Mouse (Mus musculus) lung, postnatal 0 days (tissue): ENCODE data around the gene Insrr.

Source experiments
- CTCF ChIP-seq: IDR thresholded peaks from 2 replicates; pipeline ENCODE4 v1.5.1; 2016; ENCODE audit warnings: antibody characterized with exemption, mild to moderate bottlenecking
- EP300 ChIP-seq: IDR thresholded peaks from 2 replicates; pipeline ENCODE4 v1.6.1; 2016; ENCODE audit warnings: antibody characterized with exemption, mild to moderate bottlenecking, control low read depth

DNA sequence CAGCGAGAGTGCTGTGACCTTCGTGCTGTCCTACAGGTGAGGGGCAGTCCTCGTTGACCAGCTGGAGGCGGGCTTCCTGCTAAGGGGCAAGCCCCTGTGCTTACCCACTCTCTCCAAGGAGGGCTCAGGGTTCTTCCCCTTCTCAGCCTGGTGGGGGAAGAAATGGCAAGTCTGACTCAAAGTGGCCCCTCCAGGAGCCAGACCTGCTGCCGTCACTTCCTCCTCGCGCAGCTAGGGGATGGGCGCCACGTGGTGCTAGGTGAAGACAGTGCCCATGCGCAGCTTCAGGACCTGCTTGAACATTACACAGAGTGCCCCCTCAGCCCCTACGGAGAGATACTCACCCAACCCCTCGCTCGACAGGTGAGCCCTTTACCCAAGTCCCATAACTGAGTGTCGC is 52.4 kb downstream of the Insrr start:
- TF ChIP-seq CTCF (no peak), EP300 (no peak)
